Mouse (Mus musculus): Measurements from ENCODE around the gene Gm10322. TPM values are rescaled to one million over a fixed set of nuclear protein-coding genes. Genes with fewer than 3 reads are reported as not detected.

Gm10322 gene
- polyA plus RNA-seq, 1 experiment from 2014 or later, result not detected

DNA sequence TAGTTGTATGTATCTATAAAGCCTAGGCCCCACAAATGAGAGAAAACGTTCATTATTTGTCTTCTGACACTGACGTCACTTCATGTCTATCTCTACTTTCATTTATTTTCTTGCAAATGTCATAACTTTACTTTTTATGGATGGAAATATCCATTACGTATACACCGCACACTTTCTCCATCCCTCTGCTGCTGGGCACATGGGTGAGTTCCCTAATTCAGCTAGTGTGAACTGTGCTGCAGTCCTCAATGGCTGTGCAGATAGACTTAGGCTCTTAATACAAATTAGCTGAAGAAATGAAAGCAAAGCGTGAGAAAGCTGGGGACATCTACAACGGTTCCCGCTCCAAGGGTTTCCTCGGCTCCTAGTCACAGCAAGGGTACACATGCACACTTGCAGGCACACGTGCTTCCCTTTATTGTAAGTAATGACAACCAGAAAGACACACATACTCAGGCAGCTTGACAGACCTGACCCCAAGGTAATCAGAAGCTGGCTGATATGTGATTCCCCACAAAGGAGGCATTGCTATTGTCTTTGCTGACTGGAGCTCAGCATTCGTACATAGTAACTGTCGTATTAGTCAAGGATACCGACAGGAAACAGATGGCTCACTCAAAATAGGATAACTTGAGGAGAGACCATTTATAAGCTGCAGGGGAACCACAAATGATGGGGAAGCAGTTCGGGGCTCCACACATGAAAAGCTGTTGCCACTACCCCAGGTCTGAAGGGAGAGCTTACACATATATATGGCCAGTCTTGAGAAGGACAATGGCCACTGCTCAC is 49.8 kb downstream of the Gm10322 start:
- no peak for ATAC-seq
- Histone ChIP-seq H3K27ac (ENCODE audit: low read depth, low read length) (no peak overlapping the region), H3K27me3 (replicated peaks; ENCODE audit: control insufficient read depth, insufficient read depth, low read length) (no peaks in the 10 kb centered on the region), H3K9ac (ENCODE audit: low read depth, low read length) (no peak overlapping the region), H3K4me1 (ENCODE audit: control insufficient read depth, insufficient read depth, low read depth, low read length) (peaks cover 4% of the 10 kb centered on the region), H3K4me3 (ENCODE audit: low read length) (no peak overlapping the region), H3K4me2 (ENCODE audit: low read length) (no peak overlapping the region), H3K9me3 (ENCODE audit: control insufficient read depth, low read length) (no peaks in the 10 kb centered on the region), H3K36me3 (ENCODE audit: control insufficient read depth, insufficient read depth, low read length) (no peaks in the 10 kb centered on the region)
- 71% methylated on average over 13 of the region's 13 CpGs for WGBS

Other genes with a start within 250 kb of the Gm10322 start
- 3.1 and 13.3 TPM in 2 replicates for gene Gm10273, start 220.4 kb upstream of the Gm10322 start, polyA plus RNA-seq (2015; fragmentation: Nextera tagmentation; extraction: Ambion mirVana)
- gene Pla2g12b, start 212.4 kb upstream of the Gm10322 start, polyA plus RNA-seq (2015; fragmentation: Nextera tagmentation; extraction: Ambion mirVana), result not detected in 2 replicates
- gene Oit3, start 174.3 kb upstream of the Gm10322 start, polyA plus RNA-seq (2015; fragmentation: Nextera tagmentation; extraction: Ambion mirVana), result 0.20 and 0.48 TPM in 2 replicates
- 35.7 and 35.9 TPM in 2 replicates for gene Mcu, start 629 bp downstream of the Gm10322 start, polyA plus RNA-seq (2015; fragmentation: Nextera tagmentation; extraction: Ambion mirVana)
- 85.0 and 87.1 TPM in 2 replicates for gene Micu1, start 86.4 kb downstream of the Gm10322 start, polyA plus RNA-seq (2015; fragmentation: Nextera tagmentation; extraction: Ambion mirVana)